Mouse (Mus musculus): Measurements from ENCODE around the gene Aff3.

- TF ChIP-seq CTCF (IDR thresholded peaks at IDR 0.05; ENCODE audit: low read depth) = no peak
- TF ChIP-seq EP300 (optimal IDR thresholded peaks at IDR 0.05) = no peak
Measured at GRCm38 (mm10) chr1:38478246-38478743, 186.5 kb downstream of the Aff3 start.

All from stomach, postnatal 0 days (tissue).